Mouse (Mus musculus) thymus, adult 2 months (tissue): ENCODE measurements around the gene Gm20388. TPM values are rescaled to one million over a fixed set of nuclear protein-coding genes. Genes with fewer than 3 reads are reported as not detected.
"Not testable (repeated sequence)": the region's sequence is repeated elsewhere in the genome, so short reads cannot be mapped to it uniquely, and the experiment has no call there.

Experiments used
- DNase-seq: peaks from one replicate; pipeline ENCODE4 v3.0.0; 2021
- H3K27ac ChIP-seq: fragments of 200-500 bp; 2 replicates; pipeline ENCODE4 v1.5.1; 2012; ENCODE audit warnings: low read length, control low read depth; ENCODE audit not compliant: control insufficient read depth, insufficient read depth
- H3K27me3 ChIP-seq: fragments of 200-500 bp; 2 replicates; pipeline ENCODE4 v1.6.1; 2012; ENCODE audit warnings: mild to moderate bottlenecking, low read length, moderate library complexity, mixed read lengths; ENCODE audit not compliant: control insufficient read depth, insufficient read depth
- H3K36me3 ChIP-seq: fragments of 200-500 bp; 2 replicates; pipeline ENCODE4 v1.6.1; 2012; ENCODE audit warnings: mild to moderate bottlenecking, low read length, moderate library complexity; ENCODE audit not compliant: control insufficient read depth, insufficient read depth
- H3K4me1 ChIP-seq: fragments of 200-500 bp; replicated peaks from 2 replicates; pipeline ENCODE4 v1.6.1; 2012; ENCODE audit warnings: low read length; ENCODE audit not compliant: control insufficient read depth, insufficient read depth
- H3K4me3 ChIP-seq: fragments of 200-500 bp; 2 replicates; pipeline ENCODE4 v1.5.1; 2012; ENCODE audit warnings: mild to moderate bottlenecking, low read length, control low read depth, moderate library complexity; ENCODE audit not compliant: control insufficient read depth, insufficient read depth
- CTCF ChIP-seq: fragments of 200-500 bp; IDR thresholded peaks from 2 replicates; pipeline ENCODE4 v1.5.1; 2012; ENCODE audit warnings: mild to moderate bottlenecking, control low read depth, low read length, moderate library complexity, borderline replicate concordance; ENCODE audit not compliant: control insufficient read depth, poor library complexity, insufficient read depth; ENCODE audit errors: extremely low read depth
- POLR2A ChIP-seq: fragments of 200-500 bp; IDR thresholded peaks from 2 replicates; pipeline ENCODE4 v1.6.1; 2012; ENCODE audit warnings: mild to moderate bottlenecking, low read length, control low read depth, moderate library complexity; ENCODE audit not compliant: control insufficient read depth, poor library complexity, insufficient read depth; ENCODE audit errors: extremely low read depth
- WGBS: fragments of 180-500 bp; shearing (Covaris S2); methylation state at CpG from one replicate; pipeline ENCODE4 v1.1.7; 2018; 5-methylcytosine and 5-hydroxymethylcytosine counted together
- polyA plus RNA-seq: library from polyadenylated mRNA; depleted of rRNA; stranded (reverse); fragments of >200 nt; gene quantifications from 2 replicates; pipeline ENCODE4 v1.2.3, GENCODE M21; 2012

Gm20388 gene
- polyA plus RNA-seq, 1 experiment, result 103 TPM

GRCm38 (mm10) chr8:123097216-123097615 lies 3186.6 kb downstream of the Gm20388 start:
- peaks cover 19% of the 10 kb centered on the region for H3K36me3 ChIP-seq
- 96% methylated on average over 11 of the region's 11 CpGs for WGBS
- TF ChIP-seq CTCF (no peak), POLR2A (no peak)
- H3K27me3 ChIP-seq, result no peaks in the 10 kb centered on the region
- no peak overlapping the region for H3K4me3 ChIP-seq
- no peak for DNase-seq
- H3K27ac ChIP-seq, result no peak overlapping the region
- no peaks in the 10 kb centered on the region for H3K4me1 ChIP-seq

- DNase-seq, result peak; percentile 59
- no peak for TF ChIP-seq POLR2A
- TF ChIP-seq CTCF, result no peak
- peaks cover 2% of the 10 kb centered on the region for H3K4me1 ChIP-seq
- H3K4me3 ChIP-seq, result no peak overlapping the region
- H3K36me3 ChIP-seq, result peaks cover 19% of the 10 kb centered on the region
- 92% methylated on average over 12 of the region's 12 CpGs for WGBS
- no peak overlapping the region for H3K27ac ChIP-seq
- H3K27me3 ChIP-seq, result no peaks in the 10 kb centered on the region
Observed at GRCm38 (mm10) chr8:123097786-123098584, 3187.3 kb downstream of the Gm20388 start.

GRCm38 (mm10) chr8:123100288-123100687 lies 3189.6 kb downstream of the Gm20388 start:
- no peak for TF ChIP-seq POLR2A
- TF ChIP-seq CTCF, result no peak
- Histone ChIP-seq H3K4me1 (peaks cover 10% of the 10 kb centered on the region), H3K4me3 (no peak overlapping the region), H3K36me3 (peaks cover 20% of the 10 kb centered on the region), H3K27me3 (no peaks in the 10 kb centered on the region), H3K27ac (no peak overlapping the region)
- WGBS, result 76% methylated on average over 8 of the region's 8 CpGs
- no peak for DNase-seq

GRCm38 (mm10) chr8:123101244-123101643 lies 3190.6 kb downstream of the Gm20388 start:
- no peak overlapping the region for H3K27ac ChIP-seq
- DNase-seq, result no peak
- H3K36me3 ChIP-seq, result peaks cover 22% of the 10 kb centered on the region
- no peak overlapping the region for H3K4me3 ChIP-seq
- H3K27me3 ChIP-seq, result no peaks in the 10 kb centered on the region
- 76% methylated on average over 4 of the region's 4 CpGs for WGBS
- TF ChIP-seq CTCF (no peak), POLR2A (no peak)
- H3K4me1 ChIP-seq, result peaks cover 10% of the 10 kb centered on the region

- Histone ChIP-seq H3K4me3 (peak within 1 kb of the TSS; percentile 92), H3K27me3 (no peaks in the 10 kb centered on the region), H3K36me3 (peaks cover 22% of the 10 kb centered on the region), H3K27ac (no peak within 1 kb of the TSS), H3K4me1 (peaks cover 10% of the 10 kb centered on the region)
- TF ChIP-seq CTCF (no peak), POLR2A (peak; percentile 73)
- peak; percentile 94 for DNase-seq
- under 1% methylated on average over 56 of the region's 56 CpGs for WGBS
Observed at GRCm38 (mm10) chr8:123101735-123102685, 3191.4 kb downstream of the Gm20388 start, which contains the start of gene Rpl13. TSS of gene Rpl13 (plus strand) at chr8:123102350.

GRCm38 (mm10) chr8:123102855-123103254 lies 3192.2 kb downstream of the Gm20388 start:
- WGBS, result under 1% methylated on average over 26 of the region's 26 CpGs
- H3K4me1 ChIP-seq, result peaks cover 10% of the 10 kb centered on the region
- peaks cover 22% of the 10 kb centered on the region for H3K36me3 ChIP-seq
- not testable (repeated sequence) for H3K27ac ChIP-seq, DNase-seq, H3K27me3 ChIP-seq
- H3K4me3 ChIP-seq, result peak overlapping the region; percentile 92
